Mouse (Mus musculus) left cerebral cortex, adult 8-10 months (tissue): ENCODE measurements at regions not wholly inside any gene's neighbourhood (a gene's known extent, or its start where the extent isn't known, plus 50 kb on each side); places are given as distances from the start of the nearest gene placed in this dataset.

Experiments used
- DNase-seq, 2 experiments: peaks; one replicate each; pipeline ENCODE4 v3.0.0; 2022; ENCODE audit warnings: low spot score in 2 of 2

GRCm38 (mm10) chr6:98872334-98872733 is 529.8 kb upstream of the Gm765 start:
- no peak for DNase-seq

GRCm38 (mm10) chr6:98869772-98870171 is 527.2 kb upstream of the Gm765 start:
- DNase-seq, result no peak

- no peak for DNase-seq
These were observed 521.8 kb upstream of the Gm765 start for GRCm38 (mm10) chr6:98864306-98864705.

- no peak for DNase-seq
These were observed 513.4 kb upstream of the Gm765 start for GRCm38 (mm10) chr6:98855958-98856357.

GRCm38 (mm10) chr6:98850906-98851305 is 508.4 kb upstream of the Gm765 start:
- DNase-seq, result no peak

- no peak for DNase-seq
These were observed 506.3 kb upstream of the Gm765 start for GRCm38 (mm10) chr6:98848835-98849234.

- no peak for DNase-seq
These were observed 503.6 kb upstream of the Gm765 start for GRCm38 (mm10) chr6:98846001-98846695.

- DNase-seq, result no peak
These were observed 501.0 kb upstream of the Gm765 start for GRCm38 (mm10) chr6:98843598-98843997.

GRCm38 (mm10) chr6:98842924-98843323 is 500.4 kb upstream of the Gm765 start:
- no peak for DNase-seq

- no peak for DNase-seq
These were observed 491.4 kb upstream of the Gm765 start for GRCm38 (mm10) chr6:98833922-98834321.

- DNase-seq, result no peak
These were observed 487.6 kb upstream of the Gm765 start for GRCm38 (mm10) chr6:98830191-98830590.

GRCm38 (mm10) chr6:98808046-98808445 is 465.5 kb upstream of the Gm765 start:
- no peak for DNase-seq

GRCm38 (mm10) chr6:98803384-98803949 is 460.9 kb upstream of the Gm765 start:
- DNase-seq, result no peak

- DNase-seq, result no peak
These were observed 458.5 kb upstream of the Gm765 start for GRCm38 (mm10) chr6:98801061-98801460.

GRCm38 (mm10) chr6:98800040-98800439 is 457.5 kb upstream of the Gm765 start:
- no peak for DNase-seq

- DNase-seq, result no peak
These were observed 455.2 kb upstream of the Gm765 start for GRCm38 (mm10) chr6:98797778-98798177.

GRCm38 (mm10) chr6:98797373-98797772 is 454.8 kb upstream of the Gm765 start:
- no peak for DNase-seq

- DNase-seq, result no peak
These were observed 454.1 kb upstream of the Gm765 start for GRCm38 (mm10) chr6:98796666-98797065.

GRCm38 (mm10) chr6:98787422-98787821 is 444.9 kb upstream of the Gm765 start:
- no peak for DNase-seq

- no peak for DNase-seq
These were observed 439.5 kb upstream of the Gm765 start for GRCm38 (mm10) chr6:98782074-98782473.

GRCm38 (mm10) chr6:98775780-98776179 is 433.2 kb upstream of the Gm765 start:
- DNase-seq, result no peak

GRCm38 (mm10) chr6:98769999-98770398 is 427.4 kb upstream of the Gm765 start:
- no peak for DNase-seq

GRCm38 (mm10) chr6:98769322-98769721 is 426.8 kb upstream of the Gm765 start:
- DNase-seq, result no peak
